Mouse (Mus musculus): Measurements from ENCODE around the gene Hnrnpf.

DNA sequence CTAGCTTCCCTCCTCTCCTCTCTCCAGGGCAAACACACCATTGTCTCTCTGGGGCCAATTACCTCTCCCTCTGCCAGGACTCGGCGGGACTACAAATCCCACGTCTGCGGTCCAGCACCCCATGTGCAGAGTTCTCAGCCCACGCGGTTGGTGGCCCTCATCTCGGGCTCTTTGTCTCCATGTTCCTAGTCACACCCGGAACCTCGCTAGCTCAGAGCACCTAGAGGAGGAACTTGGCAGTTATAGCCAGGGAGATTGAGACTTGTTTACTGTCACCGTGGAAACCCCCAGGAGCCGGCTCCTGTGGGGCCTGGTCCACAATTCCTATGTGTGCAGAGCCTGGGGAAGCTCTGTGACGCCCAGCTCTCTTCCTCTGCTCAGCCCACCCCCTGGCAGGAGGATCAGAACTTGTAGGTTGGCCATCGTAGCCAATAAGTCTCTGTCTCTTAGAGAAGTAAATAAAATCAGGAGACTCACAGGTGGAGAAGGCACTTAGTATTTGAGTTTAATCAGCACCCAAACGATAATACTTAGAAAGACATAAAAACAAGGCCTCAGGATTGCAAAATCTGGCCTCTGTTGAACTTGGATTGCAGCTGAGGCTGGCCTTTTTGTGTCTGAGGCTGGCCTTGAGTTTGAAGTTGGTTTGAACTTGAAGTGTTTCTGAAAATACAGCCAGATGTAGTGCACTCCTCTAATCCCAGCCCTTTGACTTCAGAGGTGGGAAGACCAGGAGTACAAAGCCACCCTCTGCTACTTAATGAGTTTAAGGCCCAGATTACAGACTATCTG, 8.6 kb upstream of the Hnrnpf start:
- TF ChIP-seq CTCF (IDR thresholded peaks at IDR 0.05; ENCODE audit: low read depth) (peak; percentile 8; the same call in 1 of the 2 replicates), EP300 (optimal IDR thresholded peaks at IDR 0.05) (no peak)
